Mouse (Mus musculus): ENCODE measurements at regions not wholly inside any gene's neighbourhood (a gene's known extent, or its start where the extent isn't known, plus 50 kb on each side); places are given as distances from the start of the nearest gene placed in this dataset.

DNA sequence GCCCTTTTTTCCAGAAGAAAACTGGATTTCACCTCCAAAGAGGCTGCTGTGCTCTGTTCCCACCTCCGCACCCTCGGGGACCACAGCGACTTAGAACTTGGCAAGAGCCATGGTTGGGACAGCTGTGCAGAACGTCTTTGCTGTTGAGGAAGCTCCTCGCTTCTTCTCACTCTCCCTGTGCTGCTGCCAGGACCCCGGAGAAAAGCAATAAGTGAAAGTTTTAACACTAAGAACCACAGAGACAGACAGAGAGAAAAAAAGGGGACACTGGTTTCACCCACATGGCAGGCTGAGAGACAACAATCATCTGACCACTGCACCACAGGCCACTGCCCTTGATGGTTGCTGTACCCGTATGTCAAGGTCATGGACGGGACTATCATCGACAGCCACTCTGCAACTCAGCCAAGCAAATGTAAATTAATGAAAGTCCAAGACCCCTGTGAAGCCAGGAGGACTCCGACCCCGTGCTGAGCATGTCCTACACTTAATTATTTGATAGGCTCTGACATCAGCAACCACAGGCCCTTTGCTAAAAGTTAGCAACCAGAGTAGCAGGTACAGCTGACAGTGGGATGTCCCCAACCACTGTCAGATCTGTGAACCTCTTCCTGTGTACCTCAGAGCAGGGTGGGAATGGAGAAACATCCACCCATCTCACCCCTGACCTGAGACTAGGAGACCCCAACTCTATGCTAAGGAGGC, 253.9 kb downstream of the Bcl11b start:
- Histone ChIP-seq H3K27me3 (replicated peaks; ENCODE audit: control insufficient read depth, insufficient read depth, low read length) (no peaks in the 10 kb centered on the region), H3K4me3 (ENCODE audit: low read depth, low read length) (no peak overlapping the region), H3K9ac (ENCODE audit: low read length) (no peak overlapping the region), H3K27ac (ENCODE audit: low read depth, low read length) (no peak overlapping the region), H3K9me3 (replicated peaks; ENCODE audit: control insufficient read depth, low read length) (no peaks in the 10 kb centered on the region), H3K4me1 (ENCODE audit: control insufficient read depth, insufficient read depth, low read length) (peaks cover 11% of the 10 kb centered on the region), H3K4me2 (ENCODE audit: low read length) (no peak overlapping the region), H3K36me3 (ENCODE audit: control insufficient read depth, insufficient read depth, low read length) (no peaks in the 10 kb centered on the region)
- no peak for DNase-seq (ENCODE audit: low spot score)
- no peak for ATAC-seq
- 90% methylated on average over 11 of the region's 11 CpGs for WGBS

GRCm38 (mm10) chr12:107750285-107750927, 253.0 kb downstream of the Bcl11b start:
- Histone ChIP-seq H3K27me3 (replicated peaks; ENCODE audit: control insufficient read depth, insufficient read depth, low read length) (no peaks in the 10 kb centered on the region), H3K27ac (ENCODE audit: low read depth, low read length) (no peak overlapping the region), H3K4me3 (ENCODE audit: low read depth, low read length) (no peak overlapping the region), H3K9me3 (replicated peaks; ENCODE audit: control insufficient read depth, low read length) (no peaks in the 10 kb centered on the region), H3K4me1 (ENCODE audit: control insufficient read depth, insufficient read depth, low read length) (peaks cover 11% of the 10 kb centered on the region), H3K9ac (ENCODE audit: low read length) (no peak overlapping the region), H3K4me2 (ENCODE audit: low read length) (no peak overlapping the region), H3K36me3 (ENCODE audit: control insufficient read depth, insufficient read depth, low read length) (no peaks in the 10 kb centered on the region)
- ATAC-seq (no peak), DNase-seq (ENCODE audit: low spot score) (no peak)
- whole genome bisulfite sequencing = 92% methylated on average over 8 of the region's 8 CpGs

DNA sequence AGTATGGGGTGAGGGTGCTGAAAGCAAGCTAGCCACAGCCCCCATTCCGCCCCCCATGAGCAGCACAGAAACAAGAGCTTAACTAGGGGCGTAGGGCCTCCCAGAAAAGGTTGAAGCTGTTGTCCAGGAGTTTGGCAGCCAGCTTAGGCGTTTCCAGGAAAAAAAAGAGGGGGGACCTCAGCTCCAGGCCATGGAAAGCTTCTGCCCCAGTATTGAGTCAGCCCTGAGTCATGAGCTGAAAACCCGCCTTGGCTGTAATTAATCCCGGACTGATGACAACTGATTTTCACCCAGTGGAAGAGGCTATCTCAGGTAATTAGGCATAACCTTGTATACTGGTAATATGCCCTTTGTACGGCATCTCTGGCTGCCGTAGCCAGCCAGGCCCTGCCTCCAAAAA, 251.3 kb downstream of the Bcl11b start:
- ATAC-seq (no peak), DNase-seq (ENCODE audit: low spot score) (no peak)
- Histone ChIP-seq H3K4me2 (ENCODE audit: low read length) (no peak overlapping the region), H3K27ac (ENCODE audit: low read depth, low read length) (no peak overlapping the region), H3K27me3 (replicated peaks; ENCODE audit: control insufficient read depth, insufficient read depth, low read length) (no peaks in the 10 kb centered on the region), H3K4me1 (ENCODE audit: control insufficient read depth, insufficient read depth, low read length) (peaks cover 15% of the 10 kb centered on the region), H3K4me3 (ENCODE audit: low read depth, low read length) (no peak overlapping the region), H3K36me3 (ENCODE audit: control insufficient read depth, insufficient read depth, low read length) (no peaks in the 10 kb centered on the region), H3K9ac (ENCODE audit: low read length) (no peak overlapping the region), H3K9me3 (replicated peaks; ENCODE audit: control insufficient read depth, low read length) (no peaks in the 10 kb centered on the region)
- 40% methylated on average over 7 of the region's 7 CpGs for WGBS

DNA sequence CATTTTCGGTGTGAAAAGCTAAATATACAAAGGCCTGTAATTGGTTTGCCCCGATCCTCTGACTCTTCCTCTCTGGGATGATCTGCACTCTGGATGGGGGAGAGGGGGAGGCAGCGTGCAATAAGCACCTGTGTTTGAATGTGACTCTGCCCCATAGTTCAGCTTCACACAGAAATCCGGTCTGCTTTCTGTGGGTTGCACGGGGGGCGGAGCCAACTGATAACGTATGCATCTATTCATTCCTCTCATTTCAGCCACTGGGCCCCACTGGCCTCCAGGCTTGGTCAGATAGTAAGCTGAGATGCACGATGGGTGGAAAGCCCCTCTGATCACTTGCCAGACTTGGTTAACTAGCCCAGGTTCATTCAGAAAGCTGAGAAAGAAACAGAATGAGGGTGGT, 250.8 kb downstream of the Bcl11b start:
- WGBS = 20% methylated on average over 8 of the region's 8 CpGs
- H3K4me2 ChIP-seq (ENCODE audit: low read length) = no peak overlapping the region
- ATAC-seq = peak; percentile 29; the same call in 1 of the 2 replicates

DNA sequence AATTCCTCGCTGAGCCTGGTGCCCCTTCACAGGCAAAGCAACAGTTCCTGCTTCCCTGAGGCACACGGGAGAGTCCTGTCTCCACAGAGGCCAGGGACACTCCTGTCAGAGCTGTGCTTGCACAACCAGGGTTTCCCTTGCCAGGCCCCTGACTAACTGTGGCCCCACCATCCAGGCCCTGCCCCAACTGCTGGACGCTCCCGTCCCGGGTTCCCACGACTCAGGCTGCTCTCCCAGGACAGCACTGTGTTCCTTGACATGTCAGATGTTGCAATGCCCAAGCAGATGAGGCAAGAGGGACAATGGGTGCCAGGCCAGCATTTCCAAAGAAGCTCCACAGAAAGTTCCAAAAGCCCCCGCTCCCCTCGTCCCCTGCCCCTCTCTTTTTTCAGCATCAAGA, 250.4 kb downstream of the Bcl11b start:
- Histone ChIP-seq H3K27ac (ENCODE audit: low read depth, low read length) (no peak overlapping the region), H3K27me3 (replicated peaks; ENCODE audit: control insufficient read depth, insufficient read depth, low read length) (no peaks in the 10 kb centered on the region), H3K36me3 (ENCODE audit: control insufficient read depth, insufficient read depth, low read length) (no peaks in the 10 kb centered on the region), H3K4me1 (ENCODE audit: control insufficient read depth, insufficient read depth, low read length) (peaks cover 23% of the 10 kb centered on the region), H3K9ac (ENCODE audit: low read length) (no peak overlapping the region), H3K9me3 (replicated peaks; ENCODE audit: control insufficient read depth, low read length) (no peaks in the 10 kb centered on the region), H3K4me3 (ENCODE audit: low read depth, low read length) (no peak overlapping the region), H3K4me2 (ENCODE audit: low read length) (no peak overlapping the region)
- ATAC-seq (no peak), DNase-seq (ENCODE audit: low spot score) (no peak)
- 48% methylated on average over 8 of the region's 8 CpGs for WGBS

More for the DNA sequence above, 250.8 kb downstream of the Bcl11b start:
- no peaks in the 10 kb centered on the region for H3K9me3 ChIP-seq (replicated peaks; ENCODE audit: control insufficient read depth, low read length)
- H3K36me3 ChIP-seq (ENCODE audit: control insufficient read depth, insufficient read depth, low read length) = no peaks in the 10 kb centered on the region
- no peak overlapping the region for H3K4me3 ChIP-seq (ENCODE audit: low read depth, low read length)
- H3K4me1 ChIP-seq (ENCODE audit: control insufficient read depth, insufficient read depth, low read length) = peaks cover 18% of the 10 kb centered on the region
- no peak overlapping the region for H3K27ac ChIP-seq (ENCODE audit: low read depth, low read length)
- H3K27me3 ChIP-seq (replicated peaks; ENCODE audit: control insufficient read depth, insufficient read depth, low read length) = no peaks in the 10 kb centered on the region
- H3K9ac ChIP-seq (ENCODE audit: low read length) = no peak overlapping the region
- peak; percentile 36 for DNase-seq (ENCODE audit: low spot score)

GRCm38 (mm10) chr12:107753536-107753935, 249.9 kb downstream of the Bcl11b start:
- peaks cover 28% of the 10 kb centered on the region for H3K4me1 ChIP-seq (ENCODE audit: control insufficient read depth, insufficient read depth, low read length)
- no peak overlapping the region for H3K4me2 ChIP-seq (ENCODE audit: low read length)
- H3K9ac ChIP-seq (ENCODE audit: low read length) = no peak overlapping the region
- no peak overlapping the region for H3K4me3 ChIP-seq (ENCODE audit: low read depth, low read length)
- no peaks in the 10 kb centered on the region for H3K27me3 ChIP-seq (replicated peaks; ENCODE audit: control insufficient read depth, insufficient read depth, low read length)
- DNase-seq (ENCODE audit: low spot score) (no peak), ATAC-seq (no peak)
- no peak overlapping the region for H3K27ac ChIP-seq (ENCODE audit: low read depth, low read length)
- 70% methylated on average over 6 of the region's 6 CpGs for WGBS
- no peaks in the 10 kb centered on the region for H3K36me3 ChIP-seq (ENCODE audit: control insufficient read depth, insufficient read depth, low read length)
- no peaks in the 10 kb centered on the region for H3K9me3 ChIP-seq (replicated peaks; ENCODE audit: control insufficient read depth, low read length)

DNA sequence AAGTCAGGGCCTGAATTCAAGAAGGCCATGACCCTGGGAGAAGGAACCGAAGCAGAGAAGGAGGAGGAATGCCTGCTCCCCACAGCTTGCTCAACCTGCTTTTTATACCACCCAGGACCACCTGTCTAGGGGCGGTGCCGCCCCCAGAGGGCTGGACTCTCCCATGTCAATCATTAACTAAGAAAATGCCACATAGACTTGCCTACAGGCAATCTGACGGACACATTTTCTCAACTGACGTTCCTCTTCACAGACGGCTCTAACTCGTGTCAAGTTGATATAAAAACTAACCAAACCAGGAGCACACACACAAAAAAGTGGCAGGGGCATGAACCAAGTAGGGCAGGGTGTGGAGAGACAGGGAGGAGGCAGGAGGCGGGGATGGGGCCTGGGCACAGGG, 248.5 kb downstream of the Bcl11b start:
- ATAC-seq = no peak
- H3K9me3 ChIP-seq (replicated peaks; ENCODE audit: control insufficient read depth, low read length) = no peaks in the 10 kb centered on the region
- DNase-seq (ENCODE audit: low spot score) = no peak
- 89% methylated on average over 8 of the region's 8 CpGs for WGBS
- H3K36me3 ChIP-seq (ENCODE audit: control insufficient read depth, insufficient read depth, low read length) = no peaks in the 10 kb centered on the region
- no peaks in the 10 kb centered on the region for H3K27me3 ChIP-seq (replicated peaks; ENCODE audit: control insufficient read depth, insufficient read depth, low read length)
- peaks cover 30% of the 10 kb centered on the region for H3K4me1 ChIP-seq (ENCODE audit: control insufficient read depth, insufficient read depth, low read length)
- H3K4me2 ChIP-seq (ENCODE audit: low read length) = no peak overlapping the region
- no peak overlapping the region for H3K27ac ChIP-seq (ENCODE audit: low read depth, low read length)
- no peak overlapping the region for H3K4me3 ChIP-seq (ENCODE audit: low read depth, low read length)
- H3K9ac ChIP-seq (ENCODE audit: low read length) = no peak overlapping the region

DNA sequence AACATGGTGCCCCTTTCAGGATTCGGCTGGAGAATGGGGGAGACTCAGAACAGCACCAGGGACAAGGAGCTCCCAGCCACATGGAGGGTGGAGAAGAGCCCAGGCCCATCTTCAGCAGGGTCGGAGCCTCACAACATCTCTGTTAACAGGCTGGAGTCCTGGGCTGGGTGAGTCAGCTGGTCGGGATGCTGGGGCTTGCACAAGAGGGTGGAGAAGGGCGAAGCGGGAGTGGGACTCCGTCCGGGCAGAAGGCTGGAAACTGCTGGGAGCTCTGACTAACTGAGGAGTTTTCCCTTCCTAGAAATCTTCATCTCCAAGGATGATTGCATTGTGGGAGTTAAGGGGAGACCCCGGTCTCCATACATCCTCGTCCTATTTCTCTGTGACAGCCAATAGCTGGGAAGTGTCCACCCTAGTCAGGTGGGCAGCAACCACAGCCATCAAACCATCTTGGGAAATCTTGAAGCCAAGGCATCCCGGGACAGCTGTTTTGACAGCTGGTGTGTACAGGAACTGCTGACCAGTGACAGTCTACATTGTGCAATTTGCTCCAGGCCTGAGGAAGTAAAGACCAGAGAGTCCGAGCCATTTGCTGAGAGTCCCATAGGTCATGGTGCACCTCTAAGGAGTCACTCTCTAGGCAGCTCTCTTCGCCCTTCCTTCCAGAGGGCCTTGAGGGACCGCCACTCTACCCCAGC, 247.4 kb downstream of the Bcl11b start:
- H3K27me3 ChIP-seq (replicated peaks; ENCODE audit: control insufficient read depth, insufficient read depth, low read length) = no peaks in the 10 kb centered on the region
- no peaks in the 10 kb centered on the region for H3K36me3 ChIP-seq (ENCODE audit: control insufficient read depth, insufficient read depth, low read length)
- DNase-seq (ENCODE audit: low spot score) (no peak), ATAC-seq (no peak)
- 95% methylated on average over 13 of the region's 13 CpGs for WGBS
- H3K4me3 ChIP-seq (ENCODE audit: low read depth, low read length) = no peak overlapping the region
- no peak overlapping the region for H3K9ac ChIP-seq (ENCODE audit: low read length)
- no peak overlapping the region for H3K4me2 ChIP-seq (ENCODE audit: low read length)
- peaks cover 30% of the 10 kb centered on the region for H3K4me1 ChIP-seq (ENCODE audit: control insufficient read depth, insufficient read depth, low read length)
- H3K27ac ChIP-seq (ENCODE audit: low read depth, low read length) = no peak overlapping the region
- no peaks in the 10 kb centered on the region for H3K9me3 ChIP-seq (replicated peaks; ENCODE audit: control insufficient read depth, low read length)

DNA sequence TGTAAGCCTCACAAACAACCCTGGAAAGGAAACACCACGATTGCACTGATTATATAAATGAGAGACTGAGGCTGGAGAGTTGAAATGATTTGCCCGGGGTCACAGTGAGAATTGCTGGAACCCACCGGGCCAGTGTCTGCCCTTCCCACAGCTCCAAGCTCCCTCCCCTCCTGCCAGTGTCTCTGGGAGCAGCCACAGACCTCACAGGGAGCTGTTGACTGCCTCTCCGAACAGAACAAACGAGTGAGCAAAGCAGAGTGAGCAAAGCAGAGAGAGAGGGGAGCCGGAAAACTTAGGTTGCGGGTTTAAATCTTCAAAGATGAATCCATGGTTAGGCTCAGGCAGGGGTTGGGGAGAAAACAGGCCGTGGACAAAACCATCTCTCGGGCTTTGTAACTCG, 246.2 kb downstream of the Bcl11b start:
- H3K4me1 ChIP-seq (ENCODE audit: control insufficient read depth, insufficient read depth, low read length) = peaks cover 27% of the 10 kb centered on the region
- DNase-seq (ENCODE audit: low spot score) (peak; percentile 31), ATAC-seq (no peak)
- H3K9me3 ChIP-seq (replicated peaks; ENCODE audit: control insufficient read depth, low read length) = no peaks in the 10 kb centered on the region
- H3K9ac ChIP-seq (ENCODE audit: low read length) = no peak overlapping the region
- 28% methylated on average over 10 of the region's 10 CpGs for WGBS
- H3K27ac ChIP-seq (ENCODE audit: low read depth, low read length) = no peak overlapping the region
- H3K4me2 ChIP-seq (ENCODE audit: low read length) = no peak overlapping the region
- no peaks in the 10 kb centered on the region for H3K36me3 ChIP-seq (ENCODE audit: control insufficient read depth, insufficient read depth, low read length)
- H3K4me3 ChIP-seq (ENCODE audit: low read depth, low read length) = no peak overlapping the region
- H3K27me3 ChIP-seq (replicated peaks; ENCODE audit: control insufficient read depth, insufficient read depth, low read length) = no peaks in the 10 kb centered on the region
